Mouse (Mus musculus): ENCODE results near the gene Plpp6. TPM values are rescaled to one million over a fixed set of nuclear protein-coding genes. Genes with fewer than 3 reads are reported as not detected.

Gene Plpp6
- total and polyA plus RNA-seq, 3 experiments, result 5.3 to 6.6 (median 5.6) TPM

DNA sequence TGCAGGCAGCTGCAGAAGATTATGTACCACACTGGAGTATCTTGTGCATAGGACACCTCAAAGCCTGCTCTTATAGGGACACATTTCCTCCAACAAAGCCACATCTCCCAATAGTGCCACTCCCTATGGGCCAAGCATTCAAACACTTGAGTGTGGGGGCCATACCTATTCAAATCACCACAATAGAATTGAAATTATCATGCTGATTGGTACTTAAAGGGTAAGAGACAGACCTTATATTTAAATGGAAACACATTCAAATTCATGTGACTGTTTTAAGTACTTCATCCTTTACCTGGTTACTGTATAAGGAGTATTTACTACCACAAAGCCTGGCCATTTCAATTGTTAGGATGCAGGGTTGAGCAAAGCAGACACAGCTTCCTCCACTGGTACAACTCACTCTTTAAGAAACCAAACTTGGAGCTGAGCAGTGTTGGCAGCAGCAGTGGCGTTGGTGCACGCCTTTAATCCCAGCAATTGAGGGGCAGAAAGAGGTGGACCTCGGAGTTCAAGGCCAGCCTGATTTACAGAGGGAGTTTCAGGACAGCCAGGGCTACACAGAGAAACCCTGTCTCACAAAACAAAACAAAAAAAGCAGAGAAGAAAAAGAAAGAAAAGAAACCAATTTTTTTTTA is 44.4 kb downstream of the Plpp6 start:
- in situ Hi-C loops (cut with MboI; ENCODE audit: low pct_ligation_motif_present, low pct_unique_long_range_greater_than_20kb, low sequenced_read_pairs), result no loop called here
- no peak for DNase-seq (ENCODE audit: extremely low read depth)
- dilution Hi-C loops (cut with MboI; ENCODE audit: extremely low pct_ligation_motif_present, extremely low pct_unique_long_range_greater_than_20kb, low sequenced_read_pairs), result no loop called here
- Histone ChIP-seq H3K4me2 (ENCODE audit: insufficient read depth, low read depth, poor library complexity, severe bottlenecking) (no peak overlapping the region), H3K27me3 (replicated peaks) (no peaks in the 10 kb centered on the region), H3K9ac (ENCODE audit: insufficient read depth, low read depth) (no peak overlapping the region), H3K27ac (ENCODE audit: insufficient read depth, low read depth) (no peak overlapping the region), H3K9me3 (replicated peaks; ENCODE audit: low read length) (no peaks in the 10 kb centered on the region), H3K4me1 (ENCODE audit: control insufficient read depth in 1 of 2, insufficient read depth in 2 of 2) (peaks cover 0 to 7% of the 10 kb centered on the region in 2 experiments; a peak in 1 of 4 replicates), H3K4me3 (replicated peaks in 1 of 3; ENCODE audit: low read depth in 2 of 3, low read length in 2 of 3, poor library complexity in 1 of 3) (no peak overlapping the region), H3K79me2 (replicated peaks; ENCODE audit: control insufficient read depth, extremely low read depth, insufficient read depth, poor library complexity, severe bottlenecking) (no peaks in the 10 kb centered on the region; the same call in none of the 2 replicates), H3K36me3 (replicated peaks in 1 of 2; ENCODE audit: control insufficient read depth in 1 of 2, insufficient read depth in 1 of 2, low read length in 1 of 2) (peaks cover 28 to 73% of the 10 kb centered on the region in 2 experiments)
- no peak for TF ChIP-seq ETS1 (conservative IDR thresholded peaks at IDR 0.05; ENCODE audit: low read depth, low read length)
- TF ChIP-seq ZMIZ1 (IDR thresholded peaks at IDR 0.05; ENCODE audit: low read depth, low read length), result no peak
- TF ChIP-seq TCF12 (IDR thresholded peaks at IDR 0.05; ENCODE audit: low read depth, low read length), result no peak
- TF ChIP-seq RAD21 (IDR thresholded peaks at IDR 0.05; ENCODE audit: low read depth, low read length), result no peak
- TF ChIP-seq ELF1 (IDR thresholded peaks at IDR 0.05; ENCODE audit: low read depth, low read length), result no peak

DNA sequence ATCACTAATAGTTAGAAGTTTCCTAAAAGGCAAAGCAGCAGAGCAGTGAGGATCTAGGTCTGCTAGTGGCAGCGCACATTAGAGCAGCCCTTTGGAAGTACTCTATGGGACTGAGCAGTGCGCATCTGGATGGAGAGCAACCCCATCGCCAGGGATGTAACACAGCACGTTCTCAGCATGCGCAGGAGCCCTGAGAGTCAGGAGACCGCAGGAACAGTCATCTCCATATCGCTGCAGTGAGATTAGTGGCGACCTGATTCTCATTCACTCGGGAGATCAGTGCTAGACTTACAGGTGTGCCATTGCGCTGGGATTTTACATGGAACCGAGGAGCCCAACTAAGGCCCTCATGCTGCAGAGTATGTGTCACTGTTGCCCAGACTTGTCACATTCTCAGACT is 45.3 kb downstream of the Plpp6 start:
- Histone ChIP-seq H3K79me2 (replicated peaks; ENCODE audit: control insufficient read depth, extremely low read depth, insufficient read depth, poor library complexity, severe bottlenecking) (no peaks in the 10 kb centered on the region; the same call in none of the 2 replicates), H3K9me3 (replicated peaks; ENCODE audit: low read length) (no peaks in the 10 kb centered on the region), H3K27me3 (replicated peaks) (no peaks in the 10 kb centered on the region), H3K36me3 (replicated peaks in 1 of 2; ENCODE audit: control insufficient read depth in 1 of 2, insufficient read depth in 1 of 2, low read length in 1 of 2) (peaks cover 27 to 80% of the 10 kb centered on the region in 2 experiments), H3K27ac (ENCODE audit: insufficient read depth, low read depth) (no peak overlapping the region), H3K4me1 (ENCODE audit: control insufficient read depth in 1 of 2, insufficient read depth in 2 of 2) (peaks cover 0 to 13% of the 10 kb centered on the region in 2 experiments; a peak in 2 of 4 replicates), H3K4me3 (replicated peaks in 1 of 3; ENCODE audit: low read depth in 2 of 3, low read length in 2 of 3, poor library complexity in 1 of 3) (no peak overlapping the region), H3K9ac (ENCODE audit: insufficient read depth, low read depth) (no peak overlapping the region), H3K4me2 (ENCODE audit: insufficient read depth, low read depth, poor library complexity, severe bottlenecking) (no peak overlapping the region)
- in situ Hi-C loops (cut with MboI; ENCODE audit: low pct_ligation_motif_present, low pct_unique_long_range_greater_than_20kb, low sequenced_read_pairs) (no loop called here), dilution Hi-C loops (cut with MboI; ENCODE audit: extremely low pct_ligation_motif_present, extremely low pct_unique_long_range_greater_than_20kb, low sequenced_read_pairs) (no loop called here)
- no peak for TF ChIP-seq ZKSCAN1 (IDR thresholded peaks at IDR 0.05; ENCODE audit: borderline replicate concordance, low read depth, low read length)
- TF ChIP-seq ZC3H11A (IDR thresholded peaks at IDR 0.05; ENCODE audit: low read depth, low read length), result no peak
- TF ChIP-seq CTCF (conservative IDR thresholded peaks at IDR 0.05 in 1 of 2, IDR thresholded peaks at IDR 0.05 in 1 of 2; ENCODE audit: low read depth in 2 of 2, low read length in 2 of 2), result no peak
- TF ChIP-seq ELF1 (IDR thresholded peaks at IDR 0.05; ENCODE audit: low read depth, low read length), result no peak
- TF ChIP-seq SMC3 (IDR thresholded peaks at IDR 0.05; ENCODE audit: low read depth, low read length), result no peak
- TF ChIP-seq MAX (IDR thresholded peaks at IDR 0.05; ENCODE audit: low read length), result no peak
- no peak for TF ChIP-seq CHD1 (IDR thresholded peaks at IDR 0.05; ENCODE audit: low read depth, low read length)
- no peak for TF ChIP-seq TCF12 (IDR thresholded peaks at IDR 0.05; ENCODE audit: low read depth, low read length)
- TF ChIP-seq IRF4 (IDR thresholded peaks at IDR 0.05; ENCODE audit: low read depth, low read length), result no peak
- TF ChIP-seq POLR2A (IDR thresholded peaks at IDR 0.05; ENCODE audit: low read depth, low read length), result no peak
- no peak for DNase-seq (ENCODE audit: extremely low read depth)
